Mouse (Mus musculus): ENCODE measurements at regions not wholly inside any gene's neighbourhood (a gene's known extent, or its start where the extent isn't known, plus 50 kb on each side); places are given as distances from the start of the nearest gene placed in this dataset.

DNA sequence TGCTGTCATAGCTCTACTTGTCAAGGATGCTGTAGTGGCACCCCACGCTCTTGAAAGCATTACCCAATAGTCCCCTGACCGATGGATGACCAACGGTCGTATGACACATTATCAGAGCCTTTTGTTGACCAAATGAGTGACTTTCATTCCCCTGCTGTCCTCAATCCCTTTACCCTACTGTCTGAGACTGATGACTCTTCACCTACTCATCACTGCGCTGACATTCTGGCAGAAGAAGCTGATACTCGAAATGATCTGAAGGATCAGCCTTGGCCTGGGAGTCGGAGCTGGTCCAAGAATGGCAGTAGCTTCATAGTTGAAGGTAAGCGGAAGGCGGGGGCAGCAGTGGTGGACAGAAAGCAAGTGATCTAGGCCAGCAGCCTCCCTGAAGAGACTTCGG lies 87.7 kb upstream of the Plcl2 start:
- TF ChIP-seq CTCF (IDR thresholded peaks at IDR 0.05; ENCODE audit: borderline replicate concordance, insufficient read depth, low read depth, low read length) (no peak), POLR2A (IDR thresholded peaks at IDR 0.05; ENCODE audit: borderline replicate concordance, insufficient read depth, low read length) (no peak)
